In the genomic region with DNA sequence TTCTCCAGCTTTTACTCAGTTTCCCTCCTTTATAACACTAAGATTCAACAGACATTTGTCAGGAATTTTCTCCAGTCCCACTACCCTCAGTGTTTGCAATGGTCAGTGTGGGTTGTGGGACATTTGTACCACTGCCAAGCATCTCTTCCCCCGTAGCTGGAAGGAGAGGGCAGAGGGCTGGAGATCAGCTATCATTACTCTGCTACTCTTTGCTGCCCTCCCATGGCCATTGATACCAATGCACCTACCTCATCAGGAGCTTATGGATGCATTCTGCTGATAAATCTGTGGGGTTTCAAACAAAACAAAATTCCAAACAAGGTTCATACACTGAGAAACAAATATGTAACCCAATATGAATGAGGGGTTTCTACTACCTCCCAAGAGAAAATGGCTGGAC, we compare ENCODE assay signal across 8 mouse cellular contexts. TPM values are rescaled to one million over a fixed set of nuclear protein-coding genes. Genes with fewer than 3 reads are reported as not detected.
DNase-seq lines count a peak whose midpoint lies in the region; TF ChIP-seq lines count a peak whose summit lies in the region.

No protein-coding gene starts in this region.

- peak; percentile 59 for TF ChIP-seq CTCF in ES-Bruce4 (IDR thresholded peaks at IDR 0.05; ENCODE audit: low read depth, low read length)

- TF ChIP-seq POLR2A in ES-Bruce4 (IDR thresholded peaks at IDR 0.05; ENCODE audit: insufficient read depth, low read length), result no peak

- no peak overlapping the region for H3K27ac ChIP-seq in ES-Bruce4 (ENCODE audit: insufficient read depth, low read length)

- no peaks in the 10 kb centered on the region for H3K36me3 ChIP-seq in ES-Bruce4 (ENCODE audit: control insufficient read depth, insufficient read depth, low read length, poor library complexity, severe bottlenecking)

- TF ChIP-seq EP300 in ES-Bruce4 (IDR thresholded peaks at IDR 0.05; ENCODE audit: insufficient read depth, low read depth, low read length), result no peak

- no peak overlapping the region for H3K4me3 ChIP-seq in ES-Bruce4 (ENCODE audit: low read depth, low read length)

- no peak overlapping the region for H3K9ac ChIP-seq in ES-Bruce4 (ENCODE audit: low read depth, poor library complexity, severe bottlenecking)

- H3K9me3 ChIP-seq in ES-Bruce4 (replicated peaks; ENCODE audit: control insufficient read depth, insufficient read depth, low read length, poor library complexity, severe bottlenecking), result no peaks in the 10 kb centered on the region

- no peaks in the 10 kb centered on the region for H3K4me1 ChIP-seq in ES-Bruce4 (ENCODE audit: control insufficient read depth, insufficient read depth, low read length)

- no peaks in the 10 kb centered on the region for H3K27me3 ChIP-seq in ES-Bruce4 (ENCODE audit: control insufficient read depth, insufficient read depth, low read length, poor library complexity, severe bottlenecking)

- DNase-seq in gastrocnemius, adult 18-20 months (ENCODE audit: low spot score), result peak; percentile 15
- DNase-seq in gastrocnemius, postnatal 25 days, result no peak
- peak; percentile 72 for DNase-seq in cerebellum, adult 9-11 months
- DNase-seq in frontal cortex, postnatal 25 days (ENCODE audit: low spot score in 2 of 2), result peak; percentile 25 to 46
- peak; percentile 24 to 50 for DNase-seq in layer of hippocampus, adult 8-10 months (ENCODE audit: low spot score in 2 of 2)
- peak; percentile 47 for DNase-seq in lung, postnatal 14 days
- DNase-seq in right cerebral cortex, postnatal 14 days, result peak; percentile 55

RNA-seq across cellular contexts. Expression of gene Olfml1, which starts 40.9 kb away (rescaled TPM):
- 1 to 10 TPM; 1.5 to 1.7 TPM for total RNA-seq in gastrocnemius, adult 18-20 months (2021)
- total RNA-seq in gastrocnemius, postnatal 25 days (2021), result 1 to 10 TPM; 2.0 to 4.7 TPM
- 1.5 and 3.0 TPM in 2 replicates for polyA plus RNA-seq in ES-Bruce4 (2011; ENCODE audit: insufficient read depth, insufficient read length, low read depth, missing spikeins)
- total RNA-seq in layer of hippocampus, adult 8-10 months (2022), result 10 to 100 TPM; 16.1 to 20.2 (median 17.3) TPM
